Mouse (Mus musculus) lung, postnatal 4 days (tissue): Measurements from ENCODE around the gene Mrpl40.

Source experiments
- DNase-seq, 2 experiments: peaks; one replicate each; pipeline ENCODE4 v3.0.0; 2021

Gene Mrpl40

GRCm38 (mm10) chr16:18822925-18823324 is 53.7 kb downstream of the Mrpl40 start:
- no peak for DNase-seq

GRCm38 (mm10) chr16:18822356-18822755 is 54.3 kb downstream of the Mrpl40 start:
- no peak for DNase-seq
